Mouse (Mus musculus) neural tube, embryonic 15.5 days (tissue): ENCODE results near the gene Pptc7. TPM values are rescaled to one million over a fixed set of nuclear protein-coding genes. Genes with fewer than 3 reads are reported as not detected.

Experiments
- ATAC-seq: fragments of 200-750 bp; cut with Nextera tagmentation; 2 replicates; pipeline ENCODE4 v1.8.0; 2017; ENCODE audit warnings: mild to moderate bottlenecking, moderate TSS enrichment, moderate library complexity; ENCODE audit not compliant: low FRiP score
- H3K27ac ChIP-seq: fragments of 300-500 bp; sonication (generic); replicated peaks from 2 replicates; pipeline ENCODE4 v1.5.1; 2015; ENCODE audit warnings: mild to moderate bottlenecking, inconsistent platforms
- H3K27me3 ChIP-seq: fragments of 300-500 bp; sonication (generic); replicated peaks from 2 replicates; pipeline ENCODE4 v1.6.1; 2015; ENCODE audit warnings: inconsistent platforms
- H3K36me3 ChIP-seq: fragments of 300-500 bp; sonication (generic); 2 replicates; pipeline ENCODE4 v1.6.1; 2015; ENCODE audit warnings: inconsistent platforms
- H3K4me1 ChIP-seq: fragments of 300-500 bp; sonication (generic); 2 replicates; pipeline ENCODE4 v1.6.1; 2015; ENCODE audit warnings: inconsistent platforms
- H3K4me2 ChIP-seq: fragments of 300-500 bp; sonication (generic); 2 replicates; pipeline ENCODE4 v1.6.1; 2015; ENCODE audit warnings: inconsistent platforms, mild to moderate bottlenecking, moderate library complexity
- H3K4me3 ChIP-seq: fragments of 300-500 bp; sonication (generic); replicated peaks from 2 replicates; pipeline ENCODE4 v1.5.1; 2015; ENCODE audit warnings: mild to moderate bottlenecking, inconsistent platforms
- H3K9ac ChIP-seq: fragments of 300-500 bp; sonication (generic); replicated peaks from 2 replicates; pipeline ENCODE4 v1.6.1; 2015; ENCODE audit warnings: mild to moderate bottlenecking, inconsistent platforms
- H3K9me3 ChIP-seq: fragments of 300-500 bp; sonication (generic); replicated peaks from 2 replicates; pipeline ENCODE4 v1.6.1; 2016; ENCODE audit warnings: inconsistent platforms
- WGBS: fragments of 180-500 bp; shearing (Covaris S2); methylation state at CpG from one replicate; pipeline ENCODE4 v1.1.7; 2015; ENCODE audit warnings: mixed read lengths; 5-methylcytosine and 5-hydroxymethylcytosine counted together
- polyA plus RNA-seq: library from polyadenylated mRNA; unstranded; fragments of >200 nt; fragmentation: Nextera tagmentation; extraction: Ambion mirVana; gene quantifications from 2 replicates; pipeline ENCODE4 v1.2.1, GENCODE M21; 2015

Gene Pptc7
- polyA plus RNA-seq, 1 experiment from 2014 or later = 8.7 TPM

DNA sequence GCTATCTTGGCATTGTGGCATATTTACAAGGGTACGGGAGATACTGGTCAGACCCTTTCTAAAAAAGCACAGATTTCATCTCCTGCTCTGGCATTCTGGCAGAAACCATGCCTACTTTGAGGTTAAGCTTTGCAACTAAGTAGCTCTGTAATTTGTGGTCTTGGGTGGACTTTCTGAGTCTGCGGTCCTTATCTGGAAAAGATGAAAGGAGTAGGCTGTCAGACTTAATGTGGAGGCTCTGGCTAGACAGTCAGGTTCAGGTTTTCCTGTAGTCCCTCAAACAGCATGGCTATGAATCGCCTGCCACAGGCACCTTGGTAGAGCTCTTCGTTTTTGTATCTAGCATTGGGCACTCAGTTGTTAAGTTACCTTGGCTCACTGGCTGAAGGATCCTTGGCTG lies 2.9 kb downstream of the Pptc7 start:
- ATAC-seq = no peak
- no peak overlapping the region for H3K4me3 ChIP-seq
- H3K36me3 ChIP-seq = 0 out of 2 replicates have a peak, but pooled peaks cover 4% of the 10 kb centered on the region
- over 99% methylated on average over 4 of the region's 4 CpGs for WGBS
- no peaks in the 10 kb centered on the region for H3K27me3 ChIP-seq
- no peak overlapping the region for H3K9ac ChIP-seq
- no peak overlapping the region for H3K27ac ChIP-seq
- H3K4me2 ChIP-seq = peak overlapping the region; percentile 9; the same call in 1 of the 2 replicates
- no peaks in the 10 kb centered on the region for H3K9me3 ChIP-seq
- H3K4me1 ChIP-seq = peaks cover 36% of the 10 kb centered on the region

DNA sequence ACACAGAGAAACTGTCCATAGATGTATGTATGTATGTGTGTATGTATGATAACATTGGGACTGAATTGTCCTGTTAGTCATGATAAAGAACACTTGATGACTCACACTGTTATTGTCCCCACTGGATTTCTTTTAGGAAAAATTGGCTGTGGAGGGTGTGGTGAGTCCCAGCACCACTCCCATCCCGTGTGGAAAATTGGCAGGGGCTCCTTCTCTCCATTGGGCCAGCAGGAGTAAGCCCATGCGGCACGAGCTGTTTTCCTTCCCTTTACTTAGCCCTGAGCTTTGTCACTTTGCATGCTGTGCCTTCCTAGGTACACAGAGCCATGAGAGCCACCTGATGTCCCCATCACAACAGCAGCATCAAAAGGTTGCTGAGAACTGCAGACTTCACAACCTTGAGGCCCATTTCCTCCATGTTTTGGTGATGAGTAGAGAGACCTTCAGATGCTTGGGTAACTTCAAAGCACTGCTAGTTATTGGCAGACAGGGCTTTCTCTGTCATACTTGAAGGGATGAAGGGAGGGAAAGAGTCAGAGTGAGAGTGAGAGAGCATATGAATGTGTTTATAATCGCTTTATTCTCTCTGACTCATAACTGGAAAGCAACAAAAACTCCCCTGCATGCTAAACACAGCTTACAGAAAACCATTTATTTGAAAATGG lies 4.1 kb downstream of the Pptc7 start:
- Histone ChIP-seq H3K4me1 (peaks cover 44% of the 10 kb centered on the region), H3K4me2 (no peak overlapping the region), H3K36me3 (0 out of 2 replicates have a peak, but pooled peaks cover 4% of the 10 kb centered on the region), H3K9ac (no peak overlapping the region), H3K9me3 (no peaks in the 10 kb centered on the region), H3K27me3 (no peaks in the 10 kb centered on the region), H3K4me3 (no peak overlapping the region), H3K27ac (no peak overlapping the region)
- ATAC-seq = no peak
- WGBS = 86% methylated on average over 4 of the region's 4 CpGs

GRCm38 (mm10) chr5:122291149-122291548 lies 7.0 kb downstream of the Pptc7 start:
- Histone ChIP-seq H3K27me3 (no peaks in the 10 kb centered on the region), H3K36me3 (0 out of 2 replicates have a peak, but pooled peaks cover 4% of the 10 kb centered on the region), H3K27ac (no peak overlapping the region), H3K9ac (no peak overlapping the region), H3K4me3 (no peak overlapping the region), H3K4me2 (no peak overlapping the region), H3K9me3 (no peaks in the 10 kb centered on the region), H3K4me1 (peaks cover 54% of the 10 kb centered on the region)
- no peak for ATAC-seq
- 51% methylated on average over 6 of the region's 6 CpGs for WGBS

- H3K36me3 ChIP-seq = 0 out of 2 replicates have a peak, but pooled peaks cover 4% of the 10 kb centered on the region
- no peaks in the 10 kb centered on the region for H3K27me3 ChIP-seq
- peaks cover 48% of the 10 kb centered on the region for H3K4me1 ChIP-seq
- WGBS = 76% methylated on average over 17 of the region's 17 CpGs
- ATAC-seq = no peak
- no peaks in the 10 kb centered on the region for H3K9me3 ChIP-seq
- no peak overlapping the region for H3K4me2 ChIP-seq
- no peak overlapping the region for H3K4me3 ChIP-seq
- H3K27ac ChIP-seq = no peak overlapping the region
- no peak overlapping the region for H3K9ac ChIP-seq
Observed at GRCm38 (mm10) chr5:122291553-122292339, 7.6 kb downstream of the Pptc7 start.

DNA sequence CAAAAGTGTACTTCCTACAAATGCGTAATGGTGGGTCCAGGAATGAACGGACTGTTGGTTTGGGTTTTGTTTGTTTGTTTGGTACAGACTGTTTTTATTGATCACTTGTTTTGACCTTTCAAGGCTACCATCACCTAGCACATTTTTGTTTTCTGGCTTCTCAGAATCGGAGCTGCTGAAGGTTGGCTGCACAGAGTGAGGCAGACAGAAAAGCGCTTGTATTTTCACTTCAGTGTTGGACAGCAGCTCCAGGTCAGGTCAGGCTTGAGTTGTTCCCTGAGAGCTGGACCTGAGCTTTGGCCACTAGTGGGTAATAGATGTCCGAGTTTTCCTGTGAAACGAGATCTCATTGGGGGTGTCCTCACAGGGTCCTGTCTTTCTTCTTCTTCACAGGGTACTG lies 9.0 kb downstream of the Pptc7 start:
- H3K27ac ChIP-seq = no peak overlapping the region
- no peak overlapping the region for H3K4me3 ChIP-seq
- no peak for ATAC-seq
- no peak overlapping the region for H3K9ac ChIP-seq
- no peak overlapping the region for H3K4me2 ChIP-seq
- no peaks in the 10 kb centered on the region for H3K27me3 ChIP-seq
- H3K9me3 ChIP-seq = no peaks in the 10 kb centered on the region
- 0 out of 2 replicates have a peak, but pooled peaks cover 1% of the 10 kb centered on the region for H3K36me3 ChIP-seq
- WGBS = 69% methylated on average over 6 of the region's 6 CpGs
- peaks cover 39% of the 10 kb centered on the region for H3K4me1 ChIP-seq

GRCm38 (mm10) chr5:122294219-122294735 lies 10.1 kb downstream of the Pptc7 start:
- ATAC-seq = no peak
- Histone ChIP-seq H3K36me3 (no peaks in the 10 kb centered on the region), H3K9me3 (no peaks in the 10 kb centered on the region), H3K27me3 (no peaks in the 10 kb centered on the region), H3K4me3 (no peak overlapping the region), H3K27ac (no peak overlapping the region), H3K4me2 (no peak overlapping the region), H3K9ac (no peak overlapping the region), H3K4me1 (peaks cover 42% of the 10 kb centered on the region)
- WGBS = 42% methylated on average over 3 of the region's 3 CpGs

DNA sequence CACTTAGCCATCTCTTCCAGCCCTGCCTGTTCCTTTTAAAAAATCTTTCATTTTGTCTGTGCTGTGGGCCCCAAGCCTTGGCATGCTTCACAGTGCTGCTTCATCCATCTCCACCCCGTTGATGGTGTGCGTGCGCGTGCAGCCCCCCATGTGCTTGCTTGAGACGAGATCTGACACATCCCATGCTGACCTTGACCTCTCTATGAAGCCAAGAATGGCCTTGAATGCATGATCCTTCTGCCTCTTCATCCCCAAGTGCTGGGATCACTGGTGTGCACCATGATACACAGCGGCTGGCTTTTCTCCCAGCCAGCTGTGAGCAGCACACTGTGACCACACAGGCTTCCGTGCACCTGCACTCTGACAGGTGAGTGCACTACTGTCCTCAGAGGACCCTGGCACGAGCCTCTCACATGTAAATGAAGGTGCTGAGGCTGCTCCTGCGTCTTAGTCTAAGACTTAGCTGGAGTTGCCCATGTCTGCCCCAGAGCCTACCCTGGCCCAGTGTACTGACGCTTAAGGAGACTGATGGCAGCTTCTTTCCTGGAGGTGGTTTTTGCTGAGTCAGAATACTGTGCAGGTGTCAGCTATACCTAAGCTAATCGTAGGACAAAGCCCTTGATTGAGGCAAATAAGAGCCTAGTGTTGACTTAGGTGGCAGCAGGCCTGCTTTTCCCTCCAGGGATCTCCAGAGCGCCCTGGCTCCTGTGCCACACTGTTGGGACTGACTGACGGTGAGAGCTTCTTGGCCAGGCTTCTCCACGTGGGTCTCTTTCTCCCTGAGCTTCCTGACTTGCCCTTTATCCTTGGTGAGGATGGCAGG lies 11.2 kb downstream of the Pptc7 start:
- Histone ChIP-seq H3K4me1 (peaks cover 42% of the 10 kb centered on the region), H3K27me3 (no peaks in the 10 kb centered on the region), H3K27ac (no peak overlapping the region), H3K9ac (no peak overlapping the region), H3K4me2 (no peak overlapping the region), H3K36me3 (no peaks in the 10 kb centered on the region), H3K9me3 (no peaks in the 10 kb centered on the region), H3K4me3 (no peak overlapping the region)
- no peak for ATAC-seq
- 73% methylated on average over 14 of the region's 14 CpGs for whole genome bisulfite sequencing

GRCm38 (mm10) chr5:122300071-122300518 lies 15.9 kb downstream of the Pptc7 start:
- H3K9ac ChIP-seq = no peak overlapping the region
- no peak overlapping the region for H3K27ac ChIP-seq
- no peaks in the 10 kb centered on the region for H3K36me3 ChIP-seq
- no peak overlapping the region for H3K4me2 ChIP-seq
- no peak overlapping the region for H3K4me3 ChIP-seq
- WGBS = 86% methylated on average over 6 of the region's 6 CpGs
- no peaks in the 10 kb centered on the region for H3K9me3 ChIP-seq
- H3K4me1 ChIP-seq = peaks cover 34% of the 10 kb centered on the region
- ATAC-seq = no peak
- no peaks in the 10 kb centered on the region for H3K27me3 ChIP-seq

DNA sequence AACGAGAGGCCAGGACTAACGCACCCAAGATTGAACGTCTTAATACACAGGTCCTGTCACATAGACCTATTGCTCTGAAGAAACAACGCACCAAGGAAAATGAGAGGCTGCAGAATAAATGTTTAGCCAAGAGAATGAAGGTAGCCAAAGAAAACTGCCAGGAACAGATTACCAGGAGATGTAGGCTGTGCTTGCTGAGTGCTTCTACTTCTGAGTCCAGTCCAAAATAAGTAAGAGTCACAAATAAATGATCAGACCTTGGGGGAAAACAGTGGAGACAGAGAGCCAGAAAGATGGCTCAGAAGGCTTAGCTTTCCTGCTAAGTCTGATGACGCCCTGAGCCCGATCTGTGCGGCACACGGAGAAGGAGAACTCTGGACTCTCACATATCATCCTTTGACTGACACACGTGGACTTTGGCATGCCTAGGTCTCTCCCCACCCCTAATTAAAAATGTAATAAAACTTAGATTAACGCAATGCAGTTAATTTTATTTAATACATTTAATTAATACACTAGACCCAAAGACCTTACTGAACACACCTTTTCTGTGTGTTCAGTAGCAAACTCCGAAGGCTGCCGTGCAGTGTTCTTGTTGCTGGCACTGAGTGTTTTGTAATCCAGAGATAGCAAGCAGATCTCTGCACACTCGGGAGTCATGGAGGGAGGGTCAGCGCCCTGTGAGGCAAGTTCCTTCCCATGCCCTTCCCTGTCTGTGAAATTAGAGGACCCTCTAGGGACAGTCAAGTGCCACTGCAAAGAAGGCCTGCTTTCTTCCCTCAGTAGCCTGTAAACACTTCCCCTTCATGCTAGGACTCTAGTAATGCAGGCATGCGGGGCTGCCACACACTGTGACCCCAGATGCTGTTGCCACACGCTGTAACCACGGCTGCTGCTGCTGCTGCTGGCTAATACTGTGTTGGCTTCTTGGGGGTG lies 18.9 kb downstream of the Pptc7 start:
- H3K36me3 ChIP-seq = peaks cover 3% of the 10 kb centered on the region; the same call in 1 of the 2 replicates
- no peaks in the 10 kb centered on the region for H3K27me3 ChIP-seq
- no peak overlapping the region for H3K4me3 ChIP-seq
- WGBS = 67% methylated on average over 17 of the region's 17 CpGs
- H3K9me3 ChIP-seq = no peaks in the 10 kb centered on the region
- H3K27ac ChIP-seq = peak overlapping the region; percentile 38
- H3K9ac ChIP-seq = no peak overlapping the region
- ATAC-seq = no peak
- peaks cover 28% of the 10 kb centered on the region for H3K4me1 ChIP-seq
- H3K4me2 ChIP-seq = no peak overlapping the region

DNA sequence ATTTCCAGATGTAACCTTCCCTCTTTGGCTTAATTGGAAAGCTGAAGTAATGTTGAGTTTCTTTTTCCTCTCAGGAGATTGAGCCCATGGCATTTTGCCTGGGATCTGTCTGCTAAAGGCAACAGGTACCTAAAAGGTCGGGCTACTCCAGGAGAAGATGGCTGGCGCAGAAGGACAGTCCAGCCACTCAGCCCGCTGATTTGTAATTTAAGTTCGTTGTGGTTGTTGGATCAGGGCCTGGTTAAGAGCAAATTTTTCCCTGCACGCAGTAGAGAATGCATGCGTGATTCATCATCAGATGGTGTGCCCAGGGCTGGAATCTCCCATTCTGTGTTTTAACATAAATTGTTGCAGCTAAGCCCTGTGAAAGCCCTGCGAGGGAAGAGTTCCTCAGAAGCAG lies 19.8 kb downstream of the Pptc7 start:
- Histone ChIP-seq H3K36me3 (peaks cover 9% of the 10 kb centered on the region; the same call in 1 of the 2 replicates), H3K27me3 (no peaks in the 10 kb centered on the region), H3K4me2 (no peak overlapping the region), H3K4me3 (no peak overlapping the region), H3K27ac (no peak overlapping the region), H3K4me1 (peaks cover 24% of the 10 kb centered on the region), H3K9ac (no peak overlapping the region), H3K9me3 (no peaks in the 10 kb centered on the region)
- ATAC-seq = no peak
- WGBS = 90% methylated on average over 7 of the region's 7 CpGs
